Mouse (Mus musculus) lung, adult 10 weeks (tissue): ENCODE results near the gene Tro. TPM values are rescaled to one million over a fixed set of nuclear protein-coding genes. Genes with fewer than 3 reads are reported as not detected.

Experiments
- polyA plus RNA-seq: library from polyadenylated mRNA; stranded (reverse); fragments of 350-450 nt; fragmentation: Illumina TruSeq; extraction: RNeasy Lipid Tissue Mini Kit (QIAGEN cat#74804); gene quantifications from one replicate; pipeline ENCODE4 v1.2.3, GENCODE M21; 2014; ENCODE audit warnings: low read depth, low replicate concordance; ENCODE audit not compliant: insufficient read depth

Tro gene
- polyA plus RNA-seq: 0.65 TPM

DNA sequence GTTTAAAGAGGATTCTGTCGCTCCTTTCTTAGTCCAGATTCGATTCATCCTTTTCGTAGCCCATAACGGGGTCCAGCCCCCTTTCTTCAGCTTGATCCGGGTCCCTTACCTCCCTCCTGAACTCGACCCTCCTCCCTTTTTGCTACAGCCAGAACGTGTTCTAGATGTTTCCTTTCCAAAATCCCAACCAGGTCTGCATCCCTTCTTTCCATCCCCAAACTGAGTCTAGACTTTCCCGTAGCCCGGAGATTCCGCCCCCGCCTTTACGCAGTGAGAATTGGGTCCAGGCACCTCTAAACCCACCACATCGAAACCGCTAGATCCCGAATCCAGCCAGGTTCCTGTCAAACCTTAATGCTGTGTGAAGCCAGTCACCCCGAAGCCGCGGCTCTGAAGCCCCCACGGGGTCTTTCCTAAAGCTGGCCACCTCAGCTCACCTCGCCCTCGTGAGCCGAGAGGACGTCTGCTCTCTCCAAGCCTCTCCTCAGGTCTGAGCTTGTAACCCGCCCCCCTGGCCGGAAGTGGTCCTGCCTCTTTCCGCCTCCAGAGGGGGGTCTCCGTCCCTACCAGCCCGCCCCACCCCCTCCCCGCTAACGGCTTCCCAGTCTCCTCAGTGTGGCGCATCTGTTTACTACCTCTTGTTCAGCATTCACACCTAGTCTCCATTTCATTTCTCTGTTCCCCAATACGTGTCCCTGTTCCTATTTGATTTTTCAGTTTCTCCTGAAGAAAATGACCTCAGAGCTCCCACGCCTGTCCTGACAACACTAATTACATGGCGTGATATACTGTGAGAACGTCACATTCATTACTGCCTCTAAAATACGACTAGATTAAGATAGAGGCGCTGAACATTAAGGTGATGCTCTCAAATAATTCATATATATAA is at the start of gene Tro:
Tro (minus strand) TSS at position 676 of the 889 bp plus-strand sequence.

Other genes with a start within 250 kb of the Tro start
- 17.0 TPM for gene Tmem29, start 198.4 kb downstream of the Tro start, polyA plus RNA-seq
- 57.8 TPM for gene Alas2, start 110.2 kb downstream of the Tro start, polyA plus RNA-seq
- gene Pfkfb1, start 69.4 kb downstream of the Tro start, polyA plus RNA-seq: 3.4 TPM
- gene Apex2, start 67.7 kb downstream of the Tro start, polyA plus RNA-seq: 4.1 TPM
- gene Maged2, start 156.8 kb upstream of the Tro start, polyA plus RNA-seq: 33.9 TPM